Mouse (Mus musculus): Measurements from ENCODE around the gene Cmtm4.

Cmtm4 gene

GRCm38 (mm10) chr8:104411468-104411867 is 15.9 kb upstream of the Cmtm4 start:
- no peak for DNase-seq (ENCODE audit: low spot score)

GRCm38 (mm10) chr8:104410628-104411273 is 15.1 kb upstream of the Cmtm4 start:
- DNase-seq (ENCODE audit: low spot score), result no peak

GRCm38 (mm10) chr8:104408328-104409110 is 12.9 kb upstream of the Cmtm4 start:
- no peak for DNase-seq (ENCODE audit: low spot score)

- no peak for DNase-seq (ENCODE audit: low spot score)
Measured at GRCm38 (mm10) chr8:104406340-104407128, 10.9 kb upstream of the Cmtm4 start.

- DNase-seq (ENCODE audit: low spot score), result no peak
Measured at GRCm38 (mm10) chr8:104405430-104406187, 10.0 kb upstream of the Cmtm4 start.

- DNase-seq (ENCODE audit: low spot score), result no peak
Measured at GRCm38 (mm10) chr8:104403596-104403995, 8.0 kb upstream of the Cmtm4 start.

- DNase-seq (ENCODE audit: low spot score), result peak; percentile 27
Measured at GRCm38 (mm10) chr8:104394801-104395702, 555 bp downstream of the Cmtm4 start.

- DNase-seq (ENCODE audit: low spot score), result no peak
Measured at GRCm38 (mm10) chr8:104393767-104394166, 1.8 kb downstream of the Cmtm4 start.

- DNase-seq (ENCODE audit: low spot score), result no peak
Measured at GRCm38 (mm10) chr8:104393139-104393538, 2.5 kb downstream of the Cmtm4 start.

- DNase-seq (ENCODE audit: low spot score), result no peak
Measured at GRCm38 (mm10) chr8:104390245-104390644, 5.4 kb downstream of the Cmtm4 start.

- DNase-seq (ENCODE audit: low spot score), result no peak
Measured at GRCm38 (mm10) chr8:104387980-104388379, 7.6 kb downstream of the Cmtm4 start.

- DNase-seq (ENCODE audit: low spot score), result no peak
Measured at GRCm38 (mm10) chr8:104387501-104387900, 8.1 kb downstream of the Cmtm4 start.

GRCm38 (mm10) chr8:104386693-104387092 is 8.9 kb downstream of the Cmtm4 start:
- no peak for DNase-seq (ENCODE audit: low spot score)

- no peak for DNase-seq (ENCODE audit: low spot score)
Measured at GRCm38 (mm10) chr8:104383977-104384376, 11.6 kb downstream of the Cmtm4 start.

GRCm38 (mm10) chr8:104383296-104383695 is 12.3 kb downstream of the Cmtm4 start:
- DNase-seq (ENCODE audit: low spot score), result no peak

- DNase-seq (ENCODE audit: low spot score), result no peak
Measured at GRCm38 (mm10) chr8:104380961-104381411, 14.6 kb downstream of the Cmtm4 start.

- no peak for DNase-seq (ENCODE audit: low spot score)
Measured at GRCm38 (mm10) chr8:104380269-104380668, 15.3 kb downstream of the Cmtm4 start.

- DNase-seq (ENCODE audit: low spot score), result no peak
Measured at GRCm38 (mm10) chr8:104379301-104379836, 16.2 kb downstream of the Cmtm4 start.

- DNase-seq (ENCODE audit: low spot score), result no peak
Measured at GRCm38 (mm10) chr8:104376669-104377068, 18.9 kb downstream of the Cmtm4 start.

GRCm38 (mm10) chr8:104375959-104376358 is 19.6 kb downstream of the Cmtm4 start:
- DNase-seq (ENCODE audit: low spot score), result no peak
